Comparison of ENCODE assay signal across 8 mouse cellular contexts in the genomic region with DNA sequence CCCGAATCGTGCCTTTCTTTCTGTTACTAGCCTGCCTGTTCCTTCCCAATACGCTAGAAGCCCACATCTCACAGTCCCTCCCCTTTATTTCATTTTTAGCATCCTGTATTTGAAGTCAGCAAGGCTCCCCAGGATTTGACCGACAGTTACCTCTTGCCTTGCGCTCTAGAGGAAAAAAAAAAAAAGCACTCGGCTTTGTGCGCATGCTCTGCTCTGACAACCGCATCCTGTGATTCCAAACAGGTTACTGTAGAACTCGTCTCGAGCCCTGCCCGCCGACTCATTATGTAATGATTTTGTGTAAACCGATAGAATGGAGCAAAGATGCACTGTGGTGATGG. TPM values are rescaled to one million over a fixed set of nuclear protein-coding genes. Genes with fewer than 3 reads are reported as not detected.
A peak's percentile ranks its signal among the peaks of the same experiment; 100 is the strongest.
DNase-seq lines count a peak whose midpoint lies in the region; ATAC-seq and TF ChIP-seq lines count a peak whose summit lies in the region.

No protein-coding gene starts in this region.

- H3K27ac ChIP-seq in ES-Bruce4 (ENCODE audit: insufficient read depth, low read length) (no peak overlapping the region), macrophage (peak overlapping the region; percentile 91)
- peak overlapping the region; percentile 86 for H3K27ac ChIP-seq in hindbrain, postnatal 0 days

- ATAC-seq in frontal cortex, adult (ENCODE audit: low TSS enrichment): peak; percentile 73
- ATAC-seq in hindbrain, postnatal 0 days: peak; percentile 52

- peaks cover 5% of the 10 kb centered on the region for H3K4me1 ChIP-seq in ES-Bruce4 (ENCODE audit: control insufficient read depth, insufficient read depth, low read length)
- peaks cover 11% of the 10 kb centered on the region for H3K4me1 ChIP-seq in hindbrain, postnatal 0 days (ENCODE audit: insufficient read depth, low read length)

- WGBS in hindbrain, postnatal 0 days: under 1% methylated on average over 13 of the region's 13 CpGs
- WGBS in macrophage (ENCODE audit: missing documents): 6% methylated on average over 13 of the region's 13 CpGs

- H3K9me3 ChIP-seq in ES-Bruce4 (replicated peaks; ENCODE audit: control insufficient read depth, insufficient read depth, low read length, poor library complexity, severe bottlenecking): 0 out of 2 replicates have a peak, but pooled peaks cover under 1% of the 10 kb centered on the region
- no peaks in the 10 kb centered on the region for H3K9me3 ChIP-seq in hindbrain, postnatal 0 days (ENCODE audit: low read length)

- no peak for TF ChIP-seq POLR2A in ES-Bruce4 (IDR thresholded peaks at IDR 0.05; ENCODE audit: insufficient read depth, low read length)

- TF ChIP-seq CTCF in ES-Bruce4 (IDR thresholded peaks at IDR 0.05; ENCODE audit: low read depth, low read length): no peak
- no peak for TF ChIP-seq CTCF in hindbrain, postnatal 0 days (IDR thresholded peaks at IDR 0.05; ENCODE audit: low read depth)

- H3K4me2 ChIP-seq in hindbrain, postnatal 0 days (ENCODE audit: low read depth, low read length): peak overlapping the region; percentile 88

- H3K27me3 ChIP-seq in ES-Bruce4 (ENCODE audit: control insufficient read depth, insufficient read depth, low read length, poor library complexity, severe bottlenecking): no peaks in the 10 kb centered on the region
- no peaks in the 10 kb centered on the region for H3K27me3 ChIP-seq in hindbrain, postnatal 0 days (ENCODE audit: insufficient read depth, low read length)

- H3K9ac ChIP-seq in ES-Bruce4 (ENCODE audit: low read depth, poor library complexity, severe bottlenecking): no peak overlapping the region
- peak overlapping the region; percentile 72 for H3K9ac ChIP-seq in hindbrain, postnatal 0 days (replicated peaks; ENCODE audit: low read length)

- DNase-seq in cerebellum, adult 11 months: peak; percentile 79
- peak; percentile 91 for DNase-seq in hindbrain, postnatal 0 days (ENCODE audit: low spot score)
- DNase-seq in left cerebral cortex, adult 8-10 months (ENCODE audit: low spot score in 2 of 2): peak; percentile 63 to 84
- DNase-seq in right cerebral cortex, postnatal 14 days: peak; percentile 67
- no peak for DNase-seq in ovary, adult 18-20 months (ENCODE audit: low spot score)

- H3K4me3 ChIP-seq in ES-Bruce4 (ENCODE audit: low read depth, low read length) (peak overlapping the region; percentile 73), macrophage (ENCODE audit: inconsistent target) (peak overlapping the region; percentile 82)
- peak overlapping the region; percentile 60 for H3K4me3 ChIP-seq in hindbrain, postnatal 0 days (ENCODE audit: low read length)

- peaks cover 61% of the 10 kb centered on the region for H3K79me2 ChIP-seq in macrophage (ENCODE audit: inconsistent target)

- TF ChIP-seq EP300 in ES-Bruce4 (IDR thresholded peaks at IDR 0.05; ENCODE audit: insufficient read depth, low read depth, low read length): no peak

- H3K36me3 ChIP-seq in ES-Bruce4 (ENCODE audit: control insufficient read depth, insufficient read depth, low read length, poor library complexity, severe bottlenecking): no peaks in the 10 kb centered on the region
- H3K36me3 ChIP-seq in hindbrain, postnatal 0 days (ENCODE audit: insufficient read depth, low read length): no peaks in the 10 kb centered on the region
- H3K36me3 ChIP-seq in macrophage (ENCODE audit: inconsistent target): peaks cover 20% of the 10 kb centered on the region

RNA-seq across cellular contexts. Expression of a gene that starts 1.2 kb away (rescaled TPM):
- polyA plus RNA-seq in ES-Bruce4 (2011; ENCODE audit: insufficient read depth, insufficient read length, low read depth, missing spikeins) (8.4 and 11.7 TPM in 2 replicates), macrophage (2018) (23.2 to 132 TPM (median 107 TPM) in 3 replicates)
- 34.9 and 40.7 TPM in 2 replicates for total RNA-seq in hindbrain, postnatal 0 days (2014; rRNA removed)
- 17.4 and 18.9 TPM in 2 replicates for polyA plus RNA-seq in hindbrain, postnatal 0 days (2015; fragmentation: Nextera tagmentation; extraction: Ambion mirVana)
- total RNA-seq in left cerebral cortex, adult 8-10 months (2022): 10 to 100 TPM; 83.1 to 94.3 (median 83.4) TPM
- total RNA-seq in macrophage (2018; cell fraction: chromatin; rRNA removed): 100 to 1,000 TPM in 22 of 26 experiments, 10 to 100 TPM in 4; 45.0 to 348 (median 216) TPM
- 100 to 1,000 TPM; 113 to 311 (median 211) TPM for total RNA-seq in macrophage (2018; cell fraction: cytosol; rRNA removed)
- total RNA-seq in macrophage (2018; cell fraction: nucleus; rRNA removed): 100 to 1,000 TPM in 19 of 26 experiments, 10 to 100 TPM in 7; 53.9 to 293 (median 194) TPM
